Mouse (Mus musculus) lung, adult 2 months (tissue): ENCODE results near the gene Anks3.

Experiments
- CTCF ChIP-seq: fragments of 200-500 bp; IDR thresholded peaks from 2 replicates; pipeline ENCODE4 v1.5.1; 2011; ENCODE audit warnings: mild to moderate bottlenecking, low read length, control low read depth; ENCODE audit not compliant: insufficient read depth
- POLR2A ChIP-seq: fragments of 200-500 bp; IDR thresholded peaks from 2 replicates; pipeline ENCODE4 v1.6.1; 2011; ENCODE audit warnings: low read depth, mild to moderate bottlenecking, control low read depth, low read length, borderline replicate concordance; ENCODE audit errors: extremely low read depth

DNA sequence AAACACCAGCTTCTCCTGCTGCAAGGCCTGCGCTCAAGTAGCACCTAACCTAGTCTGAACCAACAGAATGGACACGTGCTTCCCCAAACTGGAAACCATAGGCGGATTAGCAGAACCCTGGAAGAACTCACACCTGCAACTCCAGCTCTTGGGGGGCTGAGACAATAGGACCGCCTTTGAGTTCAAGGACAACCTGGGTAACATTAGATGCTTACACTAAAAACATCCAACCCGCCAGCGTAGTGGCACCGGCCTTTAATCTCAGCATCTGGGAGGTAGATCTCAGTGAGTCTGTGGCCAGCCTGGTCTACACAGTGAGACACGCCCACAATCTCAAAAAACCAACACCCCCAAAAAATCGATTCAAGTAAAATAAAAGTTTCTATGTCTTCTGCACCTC lies 659 bp downstream of the Anks3 start:
- TF ChIP-seq CTCF = no peak
- TF ChIP-seq POLR2A = no peak
